Mouse (Mus musculus): ENCODE data around the gene Sox13.

DNA sequence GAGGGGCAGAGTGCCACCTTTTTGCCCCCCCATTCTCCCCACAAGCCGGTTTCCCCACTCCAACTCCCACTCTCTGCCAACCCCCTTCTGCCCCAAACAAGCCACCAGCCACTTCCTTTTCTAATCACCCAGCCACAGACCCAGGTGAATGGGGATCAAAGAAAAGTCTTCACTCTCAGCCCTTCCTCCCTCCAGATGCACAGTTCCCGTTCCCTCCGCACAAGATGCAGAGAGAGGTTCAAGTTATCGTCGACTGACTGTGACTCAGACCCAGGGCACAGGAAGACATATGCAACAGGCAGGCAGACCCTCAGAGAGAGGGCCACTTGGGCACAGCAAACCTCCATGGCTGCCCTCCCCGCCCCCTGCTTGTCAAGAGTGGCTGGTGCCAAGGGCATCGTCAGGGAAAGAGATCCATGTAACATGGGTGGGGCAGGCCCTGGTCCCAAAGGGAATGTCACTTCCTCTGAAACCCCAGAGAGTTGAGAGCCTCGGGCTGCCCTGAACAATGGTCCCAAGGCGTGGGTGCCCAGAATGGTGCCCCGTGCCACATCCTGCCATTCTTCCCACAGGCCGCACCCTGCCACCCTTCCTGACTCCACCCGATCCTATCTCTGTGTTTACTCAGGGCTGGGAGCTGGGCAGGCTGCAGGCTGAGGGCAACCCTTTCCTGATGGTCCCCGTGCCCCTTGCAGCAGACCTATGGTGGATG is 24.0 kb downstream of the Sox13 start:
- TF ChIP-seq CTCF (IDR thresholded peaks at IDR 0.05; ENCODE audit: borderline replicate concordance, insufficient read depth, low read length) (no peak), POLR2A (IDR thresholded peaks at IDR 0.05; ENCODE audit: low read depth, low read length) (no peak)

Measured in embryonic fibroblast, embryonic 13.5 days (primary cell).